24 mouse cellular contexts compared by ENCODE assay signal in the genomic region with DNA sequence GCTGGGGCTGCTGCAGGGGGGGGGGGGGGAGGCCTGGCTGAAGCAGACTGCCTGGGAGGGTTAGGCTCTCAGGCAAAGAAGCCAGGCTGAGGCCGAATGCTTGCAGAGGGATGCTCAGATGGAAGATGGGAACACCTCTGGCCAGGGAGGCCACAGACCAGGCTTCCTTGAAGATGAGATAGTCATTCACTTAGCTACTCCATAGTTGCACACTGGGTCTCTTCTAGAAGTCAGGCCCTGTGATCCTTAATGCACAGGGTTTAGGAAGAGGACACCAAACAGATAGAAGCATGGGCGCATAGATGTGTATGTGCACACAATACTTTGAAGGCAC.
A peak's percentile ranks its signal among the peaks of the same experiment; 100 is the strongest.
DNase-seq lines count a peak whose midpoint lies in the region; ATAC-seq and TF ChIP-seq lines count a peak whose summit lies in the region.
"Had no signal": no experiment of that assay in that cellular context is flagged by ENCODE, and none has a peak within 500 bp of the region (broad histone marks: within the 10 kb centered on the region; RNA-seq: fewer than 3 reads in every experiment).

No protein-coding gene starts in this region.

- H3K36me3 ChIP-seq in hindbrain, embryonic 10.5 days: no peaks in the 10 kb centered on the region
- no peaks in the 10 kb centered on the region for H3K36me3 ChIP-seq in hindbrain, embryonic 11.5 days (ENCODE audit: control insufficient read depth, insufficient read depth, low read length)
- H3K36me3 ChIP-seq in embryonic facial prominence, embryonic 11.5 days (replicated peaks; ENCODE audit: control insufficient read depth, insufficient read depth, low read depth, low read length): no peaks in the 10 kb centered on the region
- H3K36me3 ChIP-seq in embryonic facial prominence, embryonic 14.5 days (ENCODE audit: control insufficient read depth, insufficient read depth, low read length): no peaks in the 10 kb centered on the region
- no peaks in the 10 kb centered on the region for H3K36me3 ChIP-seq in limb, embryonic 14.5 days (ENCODE audit: control insufficient read depth, insufficient read depth, low read length)
- H3K36me3 ChIP-seq: G1E; heart, embryonic 15.5 days; stomach, embryonic 15.5 days had no signal

- peaks cover 23% of the 10 kb centered on the region for H3K4me1 ChIP-seq in hindbrain, embryonic 10.5 days (replicated peaks)
- peaks cover 2% of the 10 kb centered on the region; the same call in 1 of the 2 replicates for H3K4me1 ChIP-seq in hindbrain, embryonic 11.5 days (replicated peaks; ENCODE audit: control insufficient read depth, insufficient read depth, low read length)
- peaks cover 4% of the 10 kb centered on the region; the same call in 1 of the 2 replicates for H3K4me1 ChIP-seq in embryonic facial prominence, embryonic 11.5 days (ENCODE audit: control insufficient read depth, insufficient read depth, low read length)
- peaks cover 25% of the 10 kb centered on the region for H3K4me1 ChIP-seq in embryonic facial prominence, embryonic 14.5 days (ENCODE audit: control insufficient read depth, insufficient read depth, low read length)
- peaks cover 26% of the 10 kb centered on the region for H3K4me1 ChIP-seq in limb, embryonic 14.5 days (ENCODE audit: control insufficient read depth, insufficient read depth, low read length)

- no peak overlapping the region for H3K4me3 ChIP-seq in hindbrain, embryonic 10.5 days
- H3K4me3 ChIP-seq in hindbrain, embryonic 11.5 days (ENCODE audit: low read depth, low read length): no peak overlapping the region
- no peak overlapping the region for H3K4me3 ChIP-seq in embryonic facial prominence, embryonic 11.5 days (ENCODE audit: low read depth, low read length)
- no peak overlapping the region for H3K4me3 ChIP-seq in embryonic facial prominence, embryonic 14.5 days (ENCODE audit: low read depth, low read length)
- no peak overlapping the region for H3K4me3 ChIP-seq in limb, embryonic 14.5 days (replicated peaks; ENCODE audit: low read length)
- H3K4me3 ChIP-seq: heart, embryonic 15.5 days; stomach, embryonic 15.5 days had no signal

- no peaks in the 10 kb centered on the region for H3K9me3 ChIP-seq in hindbrain, embryonic 10.5 days
- no peaks in the 10 kb centered on the region for H3K9me3 ChIP-seq in hindbrain, embryonic 11.5 days (ENCODE audit: control insufficient read depth, low read length)
- no peaks in the 10 kb centered on the region for H3K9me3 ChIP-seq in embryonic facial prominence, embryonic 11.5 days (replicated peaks; ENCODE audit: control insufficient read depth, low read length)
- H3K9me3 ChIP-seq in embryonic facial prominence, embryonic 14.5 days (ENCODE audit: control insufficient read depth, low read length): no peaks in the 10 kb centered on the region
- H3K9me3 ChIP-seq in limb, embryonic 14.5 days (ENCODE audit: control insufficient read depth, low read length): no peaks in the 10 kb centered on the region
- H3K9me3 ChIP-seq: G1E; heart, embryonic 15.5 days; stomach, embryonic 15.5 days had no signal

- no peak for DNase-seq in hindbrain, embryonic 10.5 days (ENCODE audit: low spot score)
- DNase-seq in hindbrain, embryonic 11.5 days (ENCODE audit: low spot score): no peak
- no peak for DNase-seq in embryonic facial prominence, embryonic 11.5 days (ENCODE audit: low spot score)
- no peak for DNase-seq in embryonic facial prominence, embryonic 14.5 days (ENCODE audit: low spot score)
- no peak for DNase-seq in limb, embryonic 14.5 days (ENCODE audit: low spot score)
- no peak for DNase-seq in adrenal gland, postnatal 4 days (ENCODE audit: low spot score in 2 of 2)
- DNase-seq in thymus, postnatal 4 days: no peak
- DNase-seq: B cell, adult 2 months; cerebellum, adult 2 months; cerebellum, postnatal 25 days; gastrocnemius, postnatal 25 days; heart, postnatal 4 days; kidney, postnatal 4 days; liver, postnatal 0 days; right cerebral cortex, postnatal 4 days; thymus, postnatal 25 days had no signal

- H3K27me3 ChIP-seq in hindbrain, embryonic 10.5 days (ENCODE audit: insufficient read depth, poor library complexity, severe bottlenecking): no peaks in the 10 kb centered on the region
- H3K27me3 ChIP-seq in hindbrain, embryonic 11.5 days (ENCODE audit: control insufficient read depth, insufficient read depth, low read length): no peaks in the 10 kb centered on the region
- no peaks in the 10 kb centered on the region for H3K27me3 ChIP-seq in embryonic facial prominence, embryonic 11.5 days (ENCODE audit: control insufficient read depth, insufficient read depth, low read length)
- no peaks in the 10 kb centered on the region for H3K27me3 ChIP-seq in embryonic facial prominence, embryonic 14.5 days (replicated peaks; ENCODE audit: control insufficient read depth, insufficient read depth, low read length)
- no peaks in the 10 kb centered on the region for H3K27me3 ChIP-seq in limb, embryonic 14.5 days (ENCODE audit: control insufficient read depth, insufficient read depth, low read length)
- H3K27me3 ChIP-seq: stomach, embryonic 15.5 days had no signal

- WGBS in hindbrain, embryonic 10.5 days: 71% methylated on average over 2 of the region's 2 CpGs
- WGBS in hindbrain, embryonic 11.5 days: 74% methylated on average over 2 of the region's 2 CpGs
- WGBS in embryonic facial prominence, embryonic 11.5 days: 63% methylated on average over 2 of the region's 2 CpGs
- 63% methylated on average over 2 of the region's 2 CpGs for WGBS in embryonic facial prominence, embryonic 14.5 days
- WGBS in limb, embryonic 14.5 days: 54% methylated on average over 2 of the region's 2 CpGs

- ATAC-seq in hindbrain, embryonic 11.5 days (ENCODE audit: low FRiP score): no peak
- no peak; the same call in 1 of the 2 replicates for ATAC-seq in embryonic facial prominence, embryonic 11.5 days (replicated peaks; ENCODE audit: insufficient number of reproducible peaks, low FRiP score, low TSS enrichment, low read depth)
- ATAC-seq in embryonic facial prominence, embryonic 14.5 days (ENCODE audit: low read depth): no peak
- peak; percentile 76 for ATAC-seq in limb, embryonic 14.5 days (ENCODE audit: low FRiP score, low read depth)
- ATAC-seq: intestine, postnatal 0 days; liver, postnatal 0 days; lung, postnatal 0 days; Patski had no signal

- no peak overlapping the region for H3K4me2 ChIP-seq in hindbrain, embryonic 11.5 days (replicated peaks; ENCODE audit: low read depth, low read length)
- no peak overlapping the region; the same call in 1 of the 2 replicates for H3K4me2 ChIP-seq in embryonic facial prominence, embryonic 11.5 days (ENCODE audit: low read depth, low read length)
- peak overlapping the region; percentile 34 for H3K4me2 ChIP-seq in embryonic facial prominence, embryonic 14.5 days (ENCODE audit: low read depth, low read length)
- peak overlapping the region; percentile 26; the same call in 1 of the 2 replicates for H3K4me2 ChIP-seq in limb, embryonic 14.5 days (replicated peaks; ENCODE audit: low read depth, low read length, severe bottlenecking)
- H3K4me2 ChIP-seq: heart, embryonic 15.5 days; liver, embryonic 11.5 days; midbrain, embryonic 11.5 days; stomach, embryonic 15.5 days had no signal

- no peak for TF ChIP-seq POLR2A in limb, embryonic 14.5 days (IDR thresholded peaks at IDR 0.05; ENCODE audit: borderline replicate concordance, extremely low read depth, insufficient read depth, insufficient read length)

- H3K9ac ChIP-seq in hindbrain, embryonic 11.5 days (ENCODE audit: low read depth, low read length): no peak overlapping the region
- H3K9ac ChIP-seq in embryonic facial prominence, embryonic 11.5 days (replicated peaks; ENCODE audit: low read length): peak overlapping the region; percentile 53
- H3K9ac ChIP-seq in embryonic facial prominence, embryonic 14.5 days (ENCODE audit: low read depth, low read length): peak overlapping the region; percentile 32; the same call in 1 of the 2 replicates
- H3K9ac ChIP-seq in limb, embryonic 14.5 days (ENCODE audit: low read depth, low read length, severe bottlenecking): no peak overlapping the region
- H3K9ac ChIP-seq: heart, embryonic 15.5 days; liver, postnatal 0 days; stomach, embryonic 15.5 days had no signal

- H3K27ac ChIP-seq in hindbrain, embryonic 10.5 days: peak overlapping the region; percentile 60
- H3K27ac ChIP-seq in hindbrain, embryonic 11.5 days (ENCODE audit: low read depth, low read length): no peak overlapping the region
- H3K27ac ChIP-seq in embryonic facial prominence, embryonic 11.5 days (replicated peaks; ENCODE audit: low read depth, low read length): peak overlapping the region; percentile 87
- peak overlapping the region; percentile 73 for H3K27ac ChIP-seq in embryonic facial prominence, embryonic 14.5 days (replicated peaks; ENCODE audit: low read depth, low read length)
- H3K27ac ChIP-seq in limb, embryonic 14.5 days (replicated peaks; ENCODE audit: low read depth, low read length): peak overlapping the region; percentile 52; the same call in 1 of the 2 replicates
- H3K27ac ChIP-seq: heart, embryonic 15.5 days; stomach, embryonic 15.5 days had no signal

Comparison
In these comparisons a context has a peak if more than half of its experiments do, and no peak if none do; other contexts are left out.
1. H3K4me2 ChIP-seq: peak in embryonic facial prominence, embryonic 14.5 days (single experiment) and limb, embryonic 14.5 days (single experiment); none in hindbrain, embryonic 11.5 days (single experiment) and embryonic facial prominence, embryonic 11.5 days (single experiment).
2. H3K9ac ChIP-seq: peak in embryonic facial prominence, embryonic 11.5 days (single experiment) and embryonic facial prominence, embryonic 14.5 days (single experiment); none in hindbrain, embryonic 11.5 days (single experiment) and limb, embryonic 14.5 days (single experiment).